Mouse (Mus musculus): ENCODE results near the gene Gm17581. TPM values are rescaled to one million over a fixed set of nuclear protein-coding genes. Genes with fewer than 3 reads are reported as not detected.
"Not testable (repeated sequence)": the region's sequence is repeated elsewhere in the genome, so short reads cannot be mapped to it uniquely, and the experiment has no call there.

Gm17581 gene
- polyA plus RNA-seq, 1 experiment, result not detected

GRCm38 (mm10) chr2:155717082-155717990 lies 18.3 kb downstream of the Gm17581 start:
- DNase-seq, result no peak
- no peak for TF ChIP-seq CTCF (IDR thresholded peaks at IDR 0.05; ENCODE audit: borderline replicate concordance, insufficient read depth, low read depth, low read length)
- no peak for TF ChIP-seq POLR2A (IDR thresholded peaks at IDR 0.05; ENCODE audit: borderline replicate concordance, insufficient read depth, low read length)
- H3K27ac ChIP-seq (ENCODE audit: insufficient read depth, low read length), result no peak overlapping the region
- WGBS, result 73% methylated on average over 12 of the region's 12 CpGs
- H3K27me3 ChIP-seq (ENCODE audit: control insufficient read depth, insufficient read depth, low read length), result no peaks in the 10 kb centered on the region
- no peaks in the 10 kb centered on the region for H3K4me1 ChIP-seq (ENCODE audit: control insufficient read depth, insufficient read depth, low read length)
- no peak overlapping the region for H3K4me3 ChIP-seq (replicated peaks; ENCODE audit: insufficient read depth, low read depth, low read length)

- 78% methylated on average over 11 of the region's 11 CpGs for WGBS
Observed at GRCm38 (mm10) chr2:155710557-155710956, 25.1 kb downstream of the Gm17581 start.

GRCm38 (mm10) chr2:155707251-155707650 lies 28.4 kb downstream of the Gm17581 start:
- no peak for TF ChIP-seq CTCF (IDR thresholded peaks at IDR 0.05; ENCODE audit: borderline replicate concordance, insufficient read depth, low read depth, low read length)
- no peak for TF ChIP-seq POLR2A (IDR thresholded peaks at IDR 0.05; ENCODE audit: borderline replicate concordance, insufficient read depth, low read length)
- 0 out of 2 replicates have a peak, but pooled peaks cover 3% of the 10 kb centered on the region for H3K4me1 ChIP-seq (ENCODE audit: control insufficient read depth, insufficient read depth, low read length)
- 50% methylated on average over 4 of the region's 4 CpGs for WGBS
- no peak overlapping the region for H3K27ac ChIP-seq (ENCODE audit: insufficient read depth, low read length)
- no peaks in the 10 kb centered on the region for H3K27me3 ChIP-seq (ENCODE audit: control insufficient read depth, insufficient read depth, low read length)
- no peak for DNase-seq
- H3K4me3 ChIP-seq (replicated peaks; ENCODE audit: insufficient read depth, low read depth, low read length), result no peak overlapping the region

More at GRCm38 (mm10) chr2:155710557-155710956, 25.1 kb downstream of the Gm17581 start:
- no peaks in the 10 kb centered on the region for H3K27me3 ChIP-seq (ENCODE audit: control insufficient read depth, insufficient read depth, low read length)
- 0 out of 2 replicates have a peak, but pooled peaks cover 3% of the 10 kb centered on the region for H3K4me1 ChIP-seq (ENCODE audit: control insufficient read depth, insufficient read depth, low read length)
- DNase-seq, result no peak
- H3K4me3 ChIP-seq (replicated peaks; ENCODE audit: insufficient read depth, low read depth, low read length), result no peak overlapping the region
- no peak for TF ChIP-seq POLR2A (IDR thresholded peaks at IDR 0.05; ENCODE audit: borderline replicate concordance, insufficient read depth, low read length)
- H3K27ac ChIP-seq (ENCODE audit: insufficient read depth, low read length), result no peak overlapping the region

GRCm38 (mm10) chr2:155703630-155704029 lies 32.0 kb downstream of the Gm17581 start:
- H3K27ac ChIP-seq (ENCODE audit: insufficient read depth, low read length), result no peak overlapping the region
- no peak for DNase-seq
- TF ChIP-seq CTCF (IDR thresholded peaks at IDR 0.05; ENCODE audit: borderline replicate concordance, insufficient read depth, low read depth, low read length) (no peak), POLR2A (IDR thresholded peaks at IDR 0.05; ENCODE audit: borderline replicate concordance, insufficient read depth, low read length) (no peak)
- 30% methylated on average over 4 of the region's 4 CpGs for WGBS
- no peaks in the 10 kb centered on the region for H3K27me3 ChIP-seq (ENCODE audit: control insufficient read depth, insufficient read depth, low read length)
- 0 out of 2 replicates have a peak, but pooled peaks cover 3% of the 10 kb centered on the region for H3K4me1 ChIP-seq (ENCODE audit: control insufficient read depth, insufficient read depth, low read length)
- no peak overlapping the region for H3K4me3 ChIP-seq (replicated peaks; ENCODE audit: insufficient read depth, low read depth, low read length)

- no peaks in the 10 kb centered on the region for H3K27me3 ChIP-seq (ENCODE audit: control insufficient read depth, insufficient read depth, low read length)
- 91% methylated on average over 19 of the region's 19 CpGs for WGBS
- DNase-seq, result no peak
- H3K4me1 ChIP-seq (ENCODE audit: control insufficient read depth, insufficient read depth, low read length), result no peaks in the 10 kb centered on the region; the same call in 1 of the 2 replicates
- no peak for TF ChIP-seq POLR2A (IDR thresholded peaks at IDR 0.05; ENCODE audit: borderline replicate concordance, insufficient read depth, low read length)
- no peak for TF ChIP-seq CTCF (IDR thresholded peaks at IDR 0.05; ENCODE audit: borderline replicate concordance, insufficient read depth, low read depth, low read length)
- H3K4me3 ChIP-seq (replicated peaks; ENCODE audit: insufficient read depth, low read depth, low read length), result no peak overlapping the region
- H3K27ac ChIP-seq (ENCODE audit: insufficient read depth, low read length), result no peak overlapping the region
Observed at GRCm38 (mm10) chr2:155701399-155701919, 34.2 kb downstream of the Gm17581 start.

GRCm38 (mm10) chr2:155698443-155698842 lies 37.2 kb downstream of the Gm17581 start:
- not testable (repeated sequence) for H3K4me1 ChIP-seq (ENCODE audit: control insufficient read depth, insufficient read depth, low read length); DNase-seq; H3K27ac ChIP-seq (ENCODE audit: insufficient read depth, low read length); H3K4me3 ChIP-seq (replicated peaks; ENCODE audit: insufficient read depth, low read depth, low read length); H3K27me3 ChIP-seq (ENCODE audit: control insufficient read depth, insufficient read depth, low read length)
- 91% methylated on average over 6 of the region's 6 CpGs for WGBS

- TF ChIP-seq POLR2A (IDR thresholded peaks at IDR 0.05; ENCODE audit: borderline replicate concordance, insufficient read depth, low read length) (no peak), CTCF (IDR thresholded peaks at IDR 0.05; ENCODE audit: borderline replicate concordance, insufficient read depth, low read depth, low read length) (no peak)
- no peak for DNase-seq
- no peaks in the 10 kb centered on the region; the same call in 1 of the 2 replicates for H3K4me1 ChIP-seq (ENCODE audit: control insufficient read depth, insufficient read depth, low read length)
- H3K4me3 ChIP-seq (replicated peaks; ENCODE audit: insufficient read depth, low read depth, low read length), result no peak overlapping the region
- WGBS, result 82% methylated on average over 7 of the region's 7 CpGs
- no peak overlapping the region for H3K27ac ChIP-seq (ENCODE audit: insufficient read depth, low read length)
- H3K27me3 ChIP-seq (ENCODE audit: control insufficient read depth, insufficient read depth, low read length), result no peaks in the 10 kb centered on the region
Observed at GRCm38 (mm10) chr2:155696851-155697250, 38.8 kb downstream of the Gm17581 start.

GRCm38 (mm10) chr2:155696091-155696558 lies 39.5 kb downstream of the Gm17581 start:
- TF ChIP-seq POLR2A (IDR thresholded peaks at IDR 0.05; ENCODE audit: borderline replicate concordance, insufficient read depth, low read length) (no peak), CTCF (IDR thresholded peaks at IDR 0.05; ENCODE audit: borderline replicate concordance, insufficient read depth, low read depth, low read length) (peak; percentile 87)
- WGBS, result 16% methylated on average over 7 of the region's 7 CpGs
- peak; percentile 86 to 91 for DNase-seq

More at GRCm38 (mm10) chr2:155696091-155696558, 39.5 kb downstream of the Gm17581 start:
- no peaks in the 10 kb centered on the region; the same call in none of the 2 replicates for H3K4me1 ChIP-seq (ENCODE audit: control insufficient read depth, insufficient read depth, low read length)
- H3K27ac ChIP-seq (ENCODE audit: insufficient read depth, low read length), result no peak overlapping the region
- no peaks in the 10 kb centered on the region for H3K27me3 ChIP-seq (ENCODE audit: control insufficient read depth, insufficient read depth, low read length)
- no peak overlapping the region for H3K4me3 ChIP-seq (replicated peaks; ENCODE audit: insufficient read depth, low read depth, low read length)

Measured in cerebellum, adult 2 months (tissue).